Mouse (Mus musculus) hindbrain, postnatal 0 days (tissue): Measurements from ENCODE around the gene Il15ra. TPM values are rescaled to one million over a fixed set of nuclear protein-coding genes. Genes with fewer than 3 reads are reported as not detected.

Source experiments
- ATAC-seq: fragments of 200-750 bp; cut with Nextera tagmentation; 2 replicates; pipeline ENCODE4 v1.8.0; 2017; ENCODE audit warnings: mild to moderate bottlenecking, moderate TSS enrichment, moderate library complexity
- DNase-seq: peaks from one replicate; pipeline ENCODE4 v3.0.0-alpha.2; 2015; ENCODE audit warnings: low spot score
- H3K27ac ChIP-seq: fragments of 300-500 bp; sonication (generic); 2 replicates; pipeline ENCODE4 v1.5.1; 2014; ENCODE audit warnings: mild to moderate bottlenecking
- H3K27me3 ChIP-seq: fragments of 300-500 bp; sonication (generic); 2 replicates; pipeline ENCODE4 v1.6.1; 2014; ENCODE audit warnings: low read length, mixed read lengths; ENCODE audit not compliant: insufficient read depth
- H3K36me3 ChIP-seq: fragments of 300-500 bp; sonication (generic); 2 replicates; pipeline ENCODE4 v1.6.1; 2014; ENCODE audit warnings: low read length, mixed read lengths; ENCODE audit not compliant: insufficient read depth
- H3K4me1 ChIP-seq: fragments of 300-500 bp; sonication (generic); 2 replicates; pipeline ENCODE4 v1.6.1; 2014; ENCODE audit warnings: antibody characterized with exemption, low read length, mixed read lengths; ENCODE audit not compliant: insufficient read depth
- H3K4me2 ChIP-seq: fragments of 300-500 bp; sonication (generic); 2 replicates; pipeline ENCODE4 v1.6.1; 2014; ENCODE audit warnings: low read depth, mild to moderate bottlenecking, low read length, moderate library complexity, mixed read lengths
- H3K4me3 ChIP-seq: fragments of 300-500 bp; sonication (generic); 2 replicates; pipeline ENCODE4 v1.5.1; 2014; ENCODE audit warnings: low read length
- H3K9ac ChIP-seq: fragments of 300-500 bp; sonication (generic); replicated peaks from 2 replicates; pipeline ENCODE4 v1.6.1; 2014; ENCODE audit warnings: mild to moderate bottlenecking, low read length, moderate library complexity, mixed read lengths
- H3K9me3 ChIP-seq: fragments of 300-500 bp; sonication (generic); 2 replicates; pipeline ENCODE4 v1.6.1; 2016; ENCODE audit warnings: low read length, mixed read lengths
- CTCF ChIP-seq: IDR thresholded peaks from 2 replicates; pipeline ENCODE4 v1.5.1; 2016; ENCODE audit warnings: antibody characterized with exemption, control low read depth, low read depth
- WGBS: fragments of 180-500 bp; shearing (Covaris S2); extraction: QIAGEN DNeasy Blood & Tissue Kit; methylation state at CpG from one replicate; pipeline ENCODE4 v1.1.7; 2014; 5-methylcytosine and 5-hydroxymethylcytosine counted together
- polyA plus RNA-seq: library from polyadenylated mRNA; unstranded; fragments of >200 nt; fragmentation: Nextera tagmentation; extraction: Ambion mirVana; gene quantifications from 2 replicates; pipeline ENCODE4 v1.2.1, GENCODE M21; 2015
- total RNA-seq: library from RNA; depleted of rRNA; stranded (reverse); fragments of >200 nt; gene quantifications from 2 replicates; pipeline ENCODE4 v1.2.3, GENCODE M21; 2014

Il15ra gene
- total and polyA plus RNA-seq, 2 experiments from 2014 or later, result 0.47 to 2.0 TPM

GRCm38 (mm10) chr2:11739516-11740051 is 34.5 kb downstream of the Il15ra start:
- no peaks in the 10 kb centered on the region for H3K9me3 ChIP-seq
- no peak overlapping the region for H3K4me3 ChIP-seq
- H3K27ac ChIP-seq, result no peak overlapping the region
- TF ChIP-seq CTCF, result no peak
- 94% methylated on average over 4 of the region's 4 CpGs for WGBS
- no peak for DNase-seq
- H3K27me3 ChIP-seq, result no peaks in the 10 kb centered on the region
- peaks cover 40% of the 10 kb centered on the region for H3K36me3 ChIP-seq
- no peak for ATAC-seq
- no peak overlapping the region for H3K4me2 ChIP-seq
- H3K9ac ChIP-seq, result no peak overlapping the region
- no peaks in the 10 kb centered on the region for H3K4me1 ChIP-seq

- no peak for ATAC-seq
- no peak for DNase-seq
- Histone ChIP-seq H3K9me3 (no peaks in the 10 kb centered on the region), H3K4me3 (no peak overlapping the region), H3K4me2 (no peak overlapping the region), H3K27me3 (no peaks in the 10 kb centered on the region), H3K36me3 (peaks cover 86% of the 10 kb centered on the region), H3K27ac (no peak overlapping the region), H3K4me1 (no peaks in the 10 kb centered on the region), H3K9ac (no peak overlapping the region)
- TF ChIP-seq CTCF, result no peak
- 94% methylated on average over 4 of the region's 4 CpGs for WGBS
These were observed 57.5 kb downstream of the Il15ra start for GRCm38 (mm10) chr2:11762541-11762940.

GRCm38 (mm10) chr2:11765694-11766093 is 60.6 kb downstream of the Il15ra start:
- ATAC-seq, result peak; percentile 82
- no peaks in the 10 kb centered on the region for H3K4me1 ChIP-seq

GRCm38 (mm10) chr2:11766485-11767160 is 61.5 kb downstream of the Il15ra start:
- no peak for DNase-seq
- H3K9ac ChIP-seq, result no peak overlapping the region
- H3K27ac ChIP-seq, result no peak overlapping the region; the same call in 1 of the 2 replicates
- ATAC-seq, result peak; percentile 8
- H3K9me3 ChIP-seq, result no peaks in the 10 kb centered on the region
- WGBS, result 70% methylated on average over 5 of the region's 5 CpGs
- no peak for TF ChIP-seq CTCF
- no peaks in the 10 kb centered on the region for H3K4me1 ChIP-seq
- H3K36me3 ChIP-seq, result peaks cover 62% of the 10 kb centered on the region
- H3K27me3 ChIP-seq, result no peaks in the 10 kb centered on the region
- H3K4me2 ChIP-seq, result no peak overlapping the region
- no peak overlapping the region for H3K4me3 ChIP-seq

More at GRCm38 (mm10) chr2:11765694-11766093, 60.6 kb downstream of the Il15ra start:
- Histone ChIP-seq H3K4me3 (no peak overlapping the region), H3K9ac (no peak overlapping the region), H3K9me3 (no peaks in the 10 kb centered on the region), H3K27ac (no peak overlapping the region), H3K4me2 (no peak overlapping the region), H3K27me3 (no peaks in the 10 kb centered on the region), H3K36me3 (peaks cover 71% of the 10 kb centered on the region)
- 43% methylated on average over 4 of the region's 4 CpGs for WGBS
- peak; percentile 69 for DNase-seq
- TF ChIP-seq CTCF, result no peak

GRCm38 (mm10) chr2:11767161-11767545 is 62.1 kb downstream of the Il15ra start:
- WGBS, result 74% methylated on average over 10 of the region's 10 CpGs
- DNase-seq, result peak; percentile 25
- TF ChIP-seq CTCF, result no peak

GRCm38 (mm10) chr2:11771701-11772100 is 66.6 kb downstream of the Il15ra start:
- TF ChIP-seq CTCF, result no peak
- Histone ChIP-seq H3K9ac (no peak overlapping the region), H3K27ac (no peak overlapping the region), H3K4me2 (no peak overlapping the region), H3K27me3 (no peaks in the 10 kb centered on the region), H3K4me1 (0 out of 2 replicates have a peak, but pooled peaks cover 9% of the 10 kb centered on the region), H3K9me3 (no peaks in the 10 kb centered on the region), H3K36me3 (peaks cover 20% of the 10 kb centered on the region), H3K4me3 (no peak overlapping the region)
- WGBS, result 90% methylated on average over 4 of the region's 4 CpGs
- ATAC-seq (no peak), DNase-seq (no peak)

More at GRCm38 (mm10) chr2:11767161-11767545, 62.1 kb downstream of the Il15ra start:
- H3K9me3 ChIP-seq, result no peaks in the 10 kb centered on the region
- no peak overlapping the region for H3K9ac ChIP-seq
- no peak overlapping the region for H3K4me2 ChIP-seq
- no peak overlapping the region; the same call in 1 of the 2 replicates for H3K27ac ChIP-seq
- H3K36me3 ChIP-seq, result peaks cover 57% of the 10 kb centered on the region
- no peaks in the 10 kb centered on the region for H3K4me1 ChIP-seq
- ATAC-seq, result peak; percentile 53
- H3K4me3 ChIP-seq, result no peak overlapping the region
- H3K27me3 ChIP-seq, result no peaks in the 10 kb centered on the region

- Histone ChIP-seq H3K4me1 (0 out of 2 replicates have a peak, but pooled peaks cover 9% of the 10 kb centered on the region), H3K36me3 (peaks cover 14% of the 10 kb centered on the region), H3K27ac (no peak overlapping the region), H3K4me3 (no peak overlapping the region), H3K9ac (no peak overlapping the region), H3K4me2 (no peak overlapping the region), H3K27me3 (no peaks in the 10 kb centered on the region), H3K9me3 (no peaks in the 10 kb centered on the region)
- ATAC-seq, result no peak
- no peak for TF ChIP-seq CTCF
- 82% methylated on average over 4 of the region's 4 CpGs for WGBS
- DNase-seq, result no peak
These were observed 67.3 kb downstream of the Il15ra start for GRCm38 (mm10) chr2:11772401-11772800.
